Mouse (Mus musculus): Measurements from ENCODE around the gene Hif1an. TPM values are rescaled to one million over a fixed set of nuclear protein-coding genes. Genes with fewer than 3 reads are reported as not detected.

Hif1an gene
- polyA plus RNA-seq, 1 experiment = 26.5 TPM

- DNase-seq (ENCODE audit: extremely low spot score in 1 of 2, low spot score in 1 of 2) = peak; percentile 83 to 97
Measured at GRCm38 (mm10) chr19:44554861-44555590, 7.6 kb upstream of the Hif1an start, which contains the start of gene Ndufb8. TSS of gene Ndufb8 (minus strand) at chr19:44555440.

- no peak for DNase-seq (ENCODE audit: extremely low spot score in 1 of 2, low spot score in 1 of 2)
Measured at GRCm38 (mm10) chr19:44564006-44564405, 1.4 kb downstream of the Hif1an start.

- DNase-seq (ENCODE audit: extremely low spot score in 1 of 2, low spot score in 1 of 2) = no peak
Measured at GRCm38 (mm10) chr19:44567763-44568162, 5.1 kb downstream of the Hif1an start.

GRCm38 (mm10) chr19:44576275-44576674 is 13.6 kb downstream of the Hif1an start:
- no peak for DNase-seq (ENCODE audit: extremely low spot score in 1 of 2, low spot score in 1 of 2)

- no peak for DNase-seq (ENCODE audit: extremely low spot score in 1 of 2, low spot score in 1 of 2)
Measured at GRCm38 (mm10) chr19:44578038-44578437, 15.4 kb downstream of the Hif1an start.

GRCm38 (mm10) chr19:44582103-44582502 is 19.5 kb downstream of the Hif1an start:
- no peak for DNase-seq (ENCODE audit: extremely low spot score in 1 of 2, low spot score in 1 of 2)

GRCm38 (mm10) chr19:44582638-44583309 is 20.1 kb downstream of the Hif1an start:
- peak; percentile 62 to 97 for DNase-seq (ENCODE audit: extremely low spot score in 1 of 2, low spot score in 1 of 2)

- DNase-seq (ENCODE audit: extremely low spot score in 1 of 2, low spot score in 1 of 2) = no peak
Measured at GRCm38 (mm10) chr19:44588036-44588435, 25.4 kb downstream of the Hif1an start.

GRCm38 (mm10) chr19:44589591-44590223 is 27.1 kb downstream of the Hif1an start:
- no peak for DNase-seq (ENCODE audit: extremely low spot score in 1 of 2, low spot score in 1 of 2)

GRCm38 (mm10) chr19:44590992-44591391 is 28.3 kb downstream of the Hif1an start:
- DNase-seq (ENCODE audit: extremely low spot score in 1 of 2, low spot score in 1 of 2) = no peak

- no peak for DNase-seq (ENCODE audit: extremely low spot score in 1 of 2, low spot score in 1 of 2)
Measured at GRCm38 (mm10) chr19:44591638-44592037, 29.0 kb downstream of the Hif1an start.

GRCm38 (mm10) chr19:44594180-44594579 is 31.5 kb downstream of the Hif1an start:
- no peak for DNase-seq (ENCODE audit: extremely low spot score in 1 of 2, low spot score in 1 of 2)

GRCm38 (mm10) chr19:44618166-44618565 is 55.5 kb downstream of the Hif1an start:
- DNase-seq (ENCODE audit: extremely low spot score in 1 of 2, low spot score in 1 of 2) = peak; percentile 56 to 83

Other genes with a start within 250 kb of the Hif1an start
- gene Scd4, start 229.8 kb upstream of the Hif1an start, polyA plus RNA-seq (2012; rRNA removed) = 0.27 and 0.30 TPM in 2 replicates
- gene Scd1, start 155.0 kb upstream of the Hif1an start, polyA plus RNA-seq (2012; rRNA removed) = 111 and 161 TPM in 2 replicates
- 0.04 TPM in 1 of 2 replicates, not detected in the other for gene Wnt8b, start 69.4 kb upstream of the Hif1an start, polyA plus RNA-seq (2012; rRNA removed)
- gene Sec31b, start 17.0 kb upstream of the Hif1an start, polyA plus RNA-seq (2012; rRNA removed) = 0.40 and 0.56 TPM in 2 replicates
- gene Gm20538, start 10.0 kb upstream of the Hif1an start, polyA plus RNA-seq (2012; rRNA removed) = not detected in 2 replicates
- 501 and 602 TPM in 2 replicates for gene Ndufb8, start 7.4 kb upstream of the Hif1an start, polyA plus RNA-seq (2012; rRNA removed)
- 0.06 and 0.11 TPM in 2 replicates for gene Pax2, start 193.2 kb downstream of the Hif1an start, polyA plus RNA-seq (2012; rRNA removed)